18 mouse cellular contexts compared by ENCODE assay signal in genomic region chr3:153236262-153236661, GRCm38 (mm10).
"Had no signal": no experiment of that assay in that cellular context is flagged by ENCODE, and none has a peak within 500 bp of the region (broad histone marks: within the 10 kb centered on the region; RNA-seq: fewer than 3 reads in every experiment).

No protein-coding gene starts in this region.

- H3K9me3 ChIP-seq: liver, embryonic 13.5 days; stomach, embryonic 15.5 days had no signal

- H3K36me3 ChIP-seq: liver, embryonic 13.5 days; stomach, embryonic 15.5 days had no signal

- H3K9ac ChIP-seq: liver, embryonic 13.5 days; stomach, embryonic 15.5 days had no signal

- H3K4me2 ChIP-seq: liver, embryonic 13.5 days; midbrain, embryonic 11.5 days; stomach, embryonic 15.5 days had no signal

- ATAC-seq: inflammation-experienced regulatory T-cells, adult 6 months; intestine, embryonic 16.5 days had no signal

- H3K4me3 ChIP-seq: liver, embryonic 13.5 days; stomach, embryonic 15.5 days had no signal

- H3K27ac ChIP-seq: liver, embryonic 13.5 days; stomach, embryonic 15.5 days had no signal

- H3K27me3 ChIP-seq: liver, embryonic 13.5 days; stomach, embryonic 15.5 days had no signal

- DNase-seq: kidney, adult 18-20 months; kidney, adult 9 months; kidney, postnatal 14 days; kidney, postnatal 4 days; liver, embryonic 13.5 days; lung, adult 2 months; lung, postnatal 14 days; lung, postnatal 4 days; midbrain, embryonic 14.5 days; right cerebral cortex, postnatal 25 days; spleen, adult 18-20 months; thymus, adult 2 months; thymus, postnatal 14 days; thymus, postnatal 4 days had no signal
